Mouse (Mus musculus): Measurements from ENCODE around the gene Pgap2. TPM values are rescaled to one million over a fixed set of nuclear protein-coding genes. Genes with fewer than 3 reads are reported as not detected.
"Not testable (repeated sequence)": the region's sequence is repeated elsewhere in the genome, so short reads cannot be mapped to it uniquely, and the experiment has no call there.

Gene Pgap2
- polyA plus RNA-seq, 1 experiment: 304 TPM

DNA sequence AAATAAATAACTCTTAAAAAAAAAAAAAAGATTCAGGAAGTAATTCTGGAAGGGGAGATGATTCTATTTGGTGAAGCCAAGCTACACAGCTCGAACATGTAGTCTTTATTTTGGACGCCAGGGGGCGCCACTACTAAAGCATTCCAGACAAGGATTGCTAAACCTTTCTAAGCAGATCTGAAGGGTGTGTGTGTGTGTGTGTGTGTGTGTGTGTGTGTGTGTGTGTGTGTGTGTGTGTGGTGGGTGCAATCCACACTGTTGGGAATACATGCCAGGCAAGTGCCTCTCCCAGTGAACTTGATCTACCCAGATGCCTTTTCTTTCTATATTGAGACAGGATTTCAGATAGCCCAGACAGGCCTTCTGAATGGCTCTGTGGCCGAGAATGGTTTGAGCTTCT lies 48.2 kb downstream of the Pgap2 start:
- Histone ChIP-seq H3K27ac (ENCODE audit: control insufficient read depth, insufficient read depth, low read depth, low read length) (no peak overlapping the region), H3K4me3 (ENCODE audit: control insufficient read depth, low read depth, low read length) (no peak overlapping the region), H3K36me3 (ENCODE audit: control insufficient read depth, insufficient read depth, low read length) (no peaks in the 10 kb centered on the region), H3K27me3 (ENCODE audit: control insufficient read depth, insufficient read depth, low read length) (no peaks in the 10 kb centered on the region), H3K4me1 (ENCODE audit: control insufficient read depth, insufficient read depth, low read length) (no peaks in the 10 kb centered on the region)
- peak; percentile 29; the same call in 1 of the 2 replicates for TF ChIP-seq CTCF (IDR thresholded peaks at IDR 0.05; ENCODE audit: control insufficient read depth, insufficient read depth, insufficient replicate concordance, low read depth, low read length)
- TF ChIP-seq POLR2A (IDR thresholded peaks at IDR 0.05; ENCODE audit: control insufficient read depth, low read depth, low read length): no peak

DNA sequence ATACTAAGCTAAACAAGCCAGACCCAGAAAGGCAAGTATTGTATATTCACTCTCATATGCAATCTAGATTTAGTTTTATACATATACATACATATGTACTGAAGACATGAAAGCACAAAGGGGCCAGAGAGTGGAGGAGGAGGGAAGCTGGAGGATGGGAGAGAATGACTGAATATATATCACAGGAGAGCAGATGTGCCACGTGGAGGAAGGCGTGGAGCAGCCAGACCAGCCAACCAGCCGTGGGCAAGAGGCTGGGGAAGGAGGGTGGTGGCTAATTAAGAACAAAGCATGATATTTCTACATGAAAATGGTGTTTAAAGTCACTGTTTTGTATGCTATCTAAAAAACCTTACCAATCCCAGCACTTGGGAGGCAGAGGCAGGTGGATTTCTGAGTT lies 48.7 kb downstream of the Pgap2 start:
- no peaks in the 10 kb centered on the region for H3K4me1 ChIP-seq (ENCODE audit: control insufficient read depth, insufficient read depth, low read length)
- no peak overlapping the region for H3K4me3 ChIP-seq (ENCODE audit: control insufficient read depth, low read depth, low read length)
- H3K27ac ChIP-seq (ENCODE audit: control insufficient read depth, insufficient read depth, low read depth, low read length): no peak overlapping the region
- no peak for TF ChIP-seq POLR2A (IDR thresholded peaks at IDR 0.05; ENCODE audit: control insufficient read depth, low read depth, low read length)
- no peak for TF ChIP-seq CTCF (IDR thresholded peaks at IDR 0.05; ENCODE audit: control insufficient read depth, insufficient read depth, insufficient replicate concordance, low read depth, low read length)
- H3K36me3 ChIP-seq (ENCODE audit: control insufficient read depth, insufficient read depth, low read length): no peaks in the 10 kb centered on the region
- H3K27me3 ChIP-seq (ENCODE audit: control insufficient read depth, insufficient read depth, low read length): no peaks in the 10 kb centered on the region

DNA sequence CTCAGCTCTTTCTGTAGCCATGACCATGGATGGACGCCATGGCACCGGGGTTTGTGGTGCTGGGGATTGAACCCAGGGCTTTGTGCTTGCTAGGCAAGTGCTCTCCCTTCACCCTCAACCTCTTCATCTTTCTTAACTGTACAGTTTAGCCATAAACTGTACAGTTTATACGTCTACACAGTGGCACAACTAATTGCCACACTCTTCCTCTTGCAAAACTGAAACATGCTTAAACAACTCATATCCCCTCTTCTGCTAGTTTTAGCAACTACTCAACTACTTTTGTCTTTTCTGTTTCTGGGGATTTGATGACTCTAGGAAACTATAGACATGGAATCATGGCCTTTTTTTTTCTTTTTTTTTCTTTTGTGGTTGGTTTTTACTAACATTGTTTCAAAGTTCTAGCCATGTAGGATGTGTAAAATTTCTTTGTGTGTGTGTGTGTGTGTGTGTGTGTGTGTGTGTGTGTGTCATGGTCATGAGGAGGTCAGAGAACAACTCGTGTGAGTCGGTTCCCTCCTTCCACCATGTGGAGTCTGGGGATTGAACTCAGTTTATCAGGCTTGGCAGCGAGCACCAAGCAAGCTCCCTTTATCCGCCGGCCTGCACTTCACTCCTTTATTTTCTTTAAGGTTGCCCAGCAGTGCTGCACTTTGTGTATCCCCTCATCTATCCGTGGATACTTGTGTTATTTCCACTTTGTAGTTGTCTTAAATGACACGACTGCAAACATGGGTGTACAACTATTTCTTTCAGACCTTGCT lies 49.9 kb downstream of the Pgap2 start:
- no peak overlapping the region for H3K27ac ChIP-seq (ENCODE audit: control insufficient read depth, insufficient read depth, low read depth, low read length)
- H3K36me3 ChIP-seq (ENCODE audit: control insufficient read depth, insufficient read depth, low read length): no peaks in the 10 kb centered on the region
- TF ChIP-seq POLR2A (IDR thresholded peaks at IDR 0.05; ENCODE audit: control insufficient read depth, low read depth, low read length) (no peak), CTCF (IDR thresholded peaks at IDR 0.05; ENCODE audit: control insufficient read depth, insufficient read depth, insufficient replicate concordance, low read depth, low read length) (no peak)
- H3K4me3 ChIP-seq (ENCODE audit: control insufficient read depth, low read depth, low read length): no peak overlapping the region
- H3K4me1 ChIP-seq (ENCODE audit: control insufficient read depth, insufficient read depth, low read length): no peaks in the 10 kb centered on the region
- H3K27me3 ChIP-seq (ENCODE audit: control insufficient read depth, insufficient read depth, low read length): no peaks in the 10 kb centered on the region

DNA sequence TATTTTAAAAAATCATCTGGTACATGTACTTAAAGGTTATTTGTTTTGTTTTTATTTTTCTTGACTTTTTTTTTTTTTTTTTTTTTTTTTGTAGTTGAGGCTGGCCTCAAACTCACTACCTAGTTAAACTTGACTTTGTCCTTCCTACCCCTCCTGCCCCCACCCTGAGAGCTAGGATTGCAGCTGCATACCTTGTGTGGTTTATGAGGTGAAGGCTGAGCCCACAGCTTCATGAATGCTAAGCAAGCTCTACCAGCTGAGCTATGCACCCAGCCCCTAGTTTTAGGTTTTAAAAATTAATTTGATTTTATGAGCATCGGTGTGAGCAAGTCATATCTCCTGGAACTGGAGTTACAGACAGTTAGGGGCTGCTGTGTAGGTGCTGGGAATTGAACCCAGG lies 50.5 kb downstream of the Pgap2 start:
- Histone ChIP-seq H3K4me3 (ENCODE audit: control insufficient read depth, low read depth, low read length) (no peak overlapping the region), H3K4me1 (ENCODE audit: control insufficient read depth, insufficient read depth, low read length) (no peaks in the 10 kb centered on the region), H3K36me3 (ENCODE audit: control insufficient read depth, insufficient read depth, low read length) (no peaks in the 10 kb centered on the region), H3K27me3 (ENCODE audit: control insufficient read depth, insufficient read depth, low read length) (no peaks in the 10 kb centered on the region), H3K27ac (ENCODE audit: control insufficient read depth, insufficient read depth, low read depth, low read length) (no peak overlapping the region)
- TF ChIP-seq CTCF (IDR thresholded peaks at IDR 0.05; ENCODE audit: control insufficient read depth, insufficient read depth, insufficient replicate concordance, low read depth, low read length): no peak
- no peak for TF ChIP-seq POLR2A (IDR thresholded peaks at IDR 0.05; ENCODE audit: control insufficient read depth, low read depth, low read length)

DNA sequence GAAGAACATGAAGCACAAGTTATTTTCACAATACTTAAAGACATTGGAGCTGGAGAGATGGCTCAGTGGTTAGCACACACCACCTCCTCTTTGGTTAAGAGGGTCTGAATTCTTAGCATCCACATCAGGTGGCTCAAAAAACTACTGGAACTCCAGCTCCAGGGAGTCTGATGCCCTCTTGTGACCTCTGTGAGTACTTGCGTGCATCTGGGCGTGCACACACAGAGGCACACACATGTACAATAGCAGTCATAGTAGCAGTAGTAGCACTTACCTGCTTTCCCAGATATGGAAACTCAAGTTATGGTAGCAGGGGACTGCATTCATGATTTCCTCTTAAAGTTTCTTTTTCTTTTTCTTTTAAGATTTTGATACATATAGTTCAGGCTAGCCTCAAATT lies 53.0 kb downstream of the Pgap2 start:
- no peak for TF ChIP-seq POLR2A (IDR thresholded peaks at IDR 0.05; ENCODE audit: control insufficient read depth, low read depth, low read length)
- no peak for TF ChIP-seq CTCF (IDR thresholded peaks at IDR 0.05; ENCODE audit: control insufficient read depth, insufficient read depth, insufficient replicate concordance, low read depth, low read length)
- peaks cover 4% of the 10 kb centered on the region for H3K4me1 ChIP-seq (ENCODE audit: control insufficient read depth, insufficient read depth, low read length)
- H3K36me3 ChIP-seq (ENCODE audit: control insufficient read depth, insufficient read depth, low read length): no peaks in the 10 kb centered on the region
- no peak overlapping the region for H3K27ac ChIP-seq (ENCODE audit: control insufficient read depth, insufficient read depth, low read depth, low read length)
- H3K4me3 ChIP-seq (ENCODE audit: control insufficient read depth, low read depth, low read length): no peak overlapping the region
- H3K27me3 ChIP-seq (ENCODE audit: control insufficient read depth, insufficient read depth, low read length): no peaks in the 10 kb centered on the region

DNA sequence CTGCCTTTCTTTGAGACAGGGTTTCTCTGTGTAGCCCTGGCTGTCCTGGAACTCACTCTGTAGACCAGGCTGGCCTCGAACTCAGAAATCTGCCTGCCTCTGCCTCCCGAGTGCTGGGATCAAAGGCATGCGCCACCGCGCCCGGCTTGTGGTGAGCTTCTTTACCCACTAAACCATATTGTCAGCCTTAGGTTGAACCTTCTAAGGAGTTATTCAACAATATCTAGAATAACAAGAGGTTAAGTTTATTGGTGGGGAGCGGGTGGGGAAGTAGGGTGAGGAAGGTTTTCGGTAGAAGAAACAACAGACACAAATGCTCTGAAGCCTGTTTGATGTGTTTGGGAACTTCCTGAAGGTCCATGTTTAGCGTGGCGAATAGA lies 56.0 kb downstream of the Pgap2 start:
- not testable (repeated sequence) for H3K27me3 ChIP-seq (ENCODE audit: control insufficient read depth, insufficient read depth, low read length); H3K36me3 ChIP-seq (ENCODE audit: control insufficient read depth, insufficient read depth, low read length); H3K4me3 ChIP-seq (ENCODE audit: control insufficient read depth, low read depth, low read length); H3K27ac ChIP-seq (ENCODE audit: control insufficient read depth, insufficient read depth, low read depth, low read length)
- peaks cover 11% of the 10 kb centered on the region for H3K4me1 ChIP-seq (ENCODE audit: control insufficient read depth, insufficient read depth, low read length)

DNA sequence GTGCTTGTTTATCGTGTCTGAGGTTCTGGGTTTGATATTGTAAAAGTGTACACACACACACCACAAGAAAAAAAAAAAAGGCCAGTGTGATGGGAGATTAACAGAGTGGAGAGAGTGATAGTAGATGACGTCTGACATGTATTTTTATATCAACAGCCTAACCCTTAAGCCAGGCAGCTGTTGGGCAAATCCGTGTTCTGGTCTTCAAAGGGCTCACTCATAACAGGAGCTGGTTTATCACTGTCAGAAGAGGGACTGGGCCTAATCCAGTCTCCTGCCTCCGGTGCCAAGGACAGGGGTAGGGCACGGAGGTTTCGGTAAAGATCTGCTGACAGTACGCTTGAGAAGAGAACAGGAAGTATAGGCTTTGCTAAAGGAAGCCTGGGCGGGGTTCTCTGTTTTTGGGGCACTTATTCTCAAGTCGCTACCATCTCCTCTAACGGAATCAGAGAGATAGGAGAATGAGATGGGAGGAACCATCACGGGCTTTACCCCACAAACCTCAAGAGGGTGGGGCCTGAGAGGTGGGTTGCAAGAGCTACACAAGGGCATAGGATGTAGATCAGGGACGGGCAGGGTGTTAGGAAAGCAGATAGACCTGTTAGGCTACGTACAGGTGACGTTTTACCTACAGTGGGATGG lies 56.5 kb downstream of the Pgap2 start:
- peak overlapping the region; percentile 98 for H3K4me3 ChIP-seq (ENCODE audit: control insufficient read depth, low read depth, low read length)
- H3K27me3 ChIP-seq (ENCODE audit: control insufficient read depth, insufficient read depth, low read length): no peaks in the 10 kb centered on the region
- no peaks in the 10 kb centered on the region for H3K36me3 ChIP-seq (ENCODE audit: control insufficient read depth, insufficient read depth, low read length)
- H3K27ac ChIP-seq (ENCODE audit: control insufficient read depth, insufficient read depth, low read depth, low read length): peak overlapping the region; percentile 98; the same call in 1 of the 2 replicates
- peaks cover 11% of the 10 kb centered on the region for H3K4me1 ChIP-seq (ENCODE audit: control insufficient read depth, insufficient read depth, low read length)
- no peak for TF ChIP-seq CTCF (IDR thresholded peaks at IDR 0.05; ENCODE audit: control insufficient read depth, insufficient read depth, insufficient replicate concordance, low read depth, low read length)
- TF ChIP-seq POLR2A (IDR thresholded peaks at IDR 0.05; ENCODE audit: control insufficient read depth, low read depth, low read length): no peak
